Mouse (Mus musculus): ENCODE results near the gene Dnajc22.

DNA sequence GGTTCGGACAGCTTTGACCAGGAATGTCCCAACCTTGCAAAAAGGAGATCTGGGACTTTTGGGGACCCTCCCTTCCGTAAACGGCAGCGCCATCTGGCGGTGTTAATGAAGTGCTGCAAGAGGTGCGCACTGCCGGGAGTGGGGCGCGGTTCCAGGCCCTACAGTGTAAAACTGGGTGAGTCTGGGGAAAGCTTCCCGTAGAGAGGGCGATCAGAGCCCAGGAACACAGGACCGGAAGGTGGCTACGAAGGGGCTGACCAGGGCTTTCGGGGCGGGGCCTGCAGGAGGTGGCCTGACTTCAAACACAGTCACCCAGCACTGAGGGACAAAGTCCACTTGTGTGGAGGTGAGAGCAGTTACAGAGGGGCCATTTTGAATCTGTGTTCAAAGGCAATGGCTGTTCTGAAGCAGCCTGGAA lies 6.2 kb downstream of the Dnajc22 start:
- TF ChIP-seq CTCF (IDR thresholded peaks at IDR 0.05; ENCODE audit: borderline replicate concordance, insufficient read depth, low read depth, low read length), result peak; percentile 80
- no peak for TF ChIP-seq POLR2A (IDR thresholded peaks at IDR 0.05; ENCODE audit: borderline replicate concordance, insufficient read depth, low read length)

Data from cerebellum, adult 2 months (tissue).